Mouse (Mus musculus) embryonic fibroblast, embryonic 13.5 days (primary cell): ENCODE data around the gene Tspear. TPM values are rescaled to one million over a fixed set of nuclear protein-coding genes. Genes with fewer than 3 reads are reported as not detected.
"Not testable (repeated sequence)": the region's sequence is repeated elsewhere in the genome, so short reads cannot be mapped to it uniquely, and the experiment has no call there.

Experiments used
- H3K27ac ChIP-seq: 2 replicates; pipeline ENCODE4 v1.5.1; 2012; ENCODE audit warnings: low read length, control low read depth, inconsistent platforms; ENCODE audit not compliant: insufficient read depth
- H3K4me1 ChIP-seq: 2 replicates; pipeline ENCODE4 v1.6.1; 2011; ENCODE audit warnings: low read length; ENCODE audit not compliant: control insufficient read depth, insufficient read depth
- H3K4me3 ChIP-seq: 2 replicates; pipeline ENCODE4 v1.5.1; 2011; ENCODE audit warnings: mild to moderate bottlenecking, control low read depth, low read length; ENCODE audit not compliant: insufficient read depth
- CTCF ChIP-seq: IDR thresholded peaks from 2 replicates; pipeline ENCODE4 v1.5.1; 2011; ENCODE audit warnings: mild to moderate bottlenecking, control low read depth, low read length, moderate library complexity, borderline replicate concordance; ENCODE audit not compliant: insufficient read depth
- POLR2A ChIP-seq: IDR thresholded peaks from 2 replicates; pipeline ENCODE4 v1.6.1; 2011; ENCODE audit warnings: low read depth, mild to moderate bottlenecking, control low read depth, low read length, moderate library complexity
- polyA plus RNA-seq: library from polyadenylated mRNA; stranded (reverse); fragments of >200 nt; gene quantifications from 2 replicates; pipeline ENCODE4 v1.2.4, GENCODE M21; 2011; ENCODE audit warnings: low read depth; ENCODE audit not compliant: missing spikeins, insufficient read length

The Tspear gene
- polyA plus RNA-seq, 1 experiment, result not detected

GRCm38 (mm10) chr10:77797677-77798076, 111.3 kb downstream of the Tspear start:
- Histone ChIP-seq H3K27ac (no peak overlapping the region), H3K4me3 (no peak overlapping the region), H3K4me1 (no peaks in the 10 kb centered on the region)
- TF ChIP-seq POLR2A, result no peak

- not testable (repeated sequence) for H3K27ac ChIP-seq, H3K4me1 ChIP-seq, H3K4me3 ChIP-seq
Measured at GRCm38 (mm10) chr10:77798164-77798920, 112.0 kb downstream of the Tspear start.

DNA sequence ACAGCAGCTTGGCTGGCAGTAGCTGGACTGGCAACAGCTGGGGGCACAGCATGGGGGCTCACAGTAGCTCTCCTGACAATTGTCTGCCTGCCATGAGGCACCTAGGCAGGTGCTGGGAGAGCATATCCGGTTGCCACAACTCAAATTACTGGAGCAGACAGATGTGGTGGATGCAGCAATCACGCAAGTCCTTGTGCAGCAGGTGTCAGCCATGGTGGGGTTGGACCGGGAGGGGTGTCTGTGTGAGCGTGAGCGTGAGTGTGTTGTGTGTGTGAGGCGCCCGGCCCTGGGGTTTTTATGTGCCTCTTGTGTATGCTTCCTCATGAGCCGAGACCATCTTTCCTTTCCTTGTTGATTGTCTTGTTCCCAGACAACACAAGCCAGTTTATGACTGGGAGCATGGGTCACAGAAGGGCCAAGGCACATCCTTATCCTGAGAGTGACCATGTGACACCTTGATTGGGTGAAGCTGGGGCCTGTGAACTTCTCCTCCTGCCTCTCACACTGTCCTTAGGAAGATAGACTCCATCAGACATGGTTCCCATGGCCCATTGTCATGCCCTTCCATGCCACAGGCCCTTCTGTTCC, 112.6 kb downstream of the Tspear start, which contains the start of gene Gm19668:
Gene Gm19668 (minus strand): TSS at position 213 of the 588 bp plus-strand sequence.
- TF ChIP-seq CTCF (no peak), POLR2A (no peak)
- H3K4me1 ChIP-seq, result no peaks in the 10 kb centered on the region
- H3K4me3 ChIP-seq, result no peak within 1 kb of the TSS
- H3K27ac ChIP-seq, result no peak within 1 kb of the TSS

DNA sequence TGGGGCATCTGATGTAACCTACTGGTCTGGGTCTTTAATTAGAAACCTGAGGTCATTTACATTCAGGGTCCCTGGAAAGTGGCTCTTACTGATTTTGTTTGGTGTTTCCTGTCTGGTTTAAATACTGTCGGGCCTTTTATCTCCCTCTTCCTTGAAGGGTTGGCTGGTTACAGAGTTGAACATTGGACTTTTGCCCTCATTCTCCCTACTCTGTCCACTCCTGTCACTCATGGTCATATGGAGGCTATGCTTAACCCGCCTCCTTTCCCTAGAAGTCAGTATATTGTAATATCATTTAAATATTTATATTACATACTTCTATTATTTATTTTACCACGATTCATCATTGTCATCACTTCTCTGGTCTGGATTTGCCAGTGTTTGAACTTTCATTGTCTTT, 117.7 kb downstream of the Tspear start:
- H3K4me1 ChIP-seq, result no peaks in the 10 kb centered on the region
- H3K27ac ChIP-seq, result no peak overlapping the region
- no peak overlapping the region for H3K4me3 ChIP-seq
- no peak for TF ChIP-seq CTCF
- TF ChIP-seq POLR2A, result no peak

GRCm38 (mm10) chr10:77811743-77812142, 125.4 kb downstream of the Tspear start, which contains the start of gene Gm9507:
TSS of gene Gm9507 (minus strand) at chr10:77811843.
- Histone ChIP-seq H3K27ac (no peak within 1 kb of the TSS), H3K4me1 (no peaks in the 10 kb centered on the region), H3K4me3 (no peak within 1 kb of the TSS)
- TF ChIP-seq POLR2A, result no peak
- no peak for TF ChIP-seq CTCF

- Histone ChIP-seq H3K27ac (no peak within 1 kb of the TSS), H3K4me3 (no peak within 1 kb of the TSS), H3K4me1 (no peaks in the 10 kb centered on the region)
- TF ChIP-seq CTCF (no peak), POLR2A (no peak)
Measured at GRCm38 (mm10) chr10:77814382-77814781, 128.0 kb downstream of the Tspear start, which contains the start of gene Gm2696. TSS of gene Gm2696 (plus strand) at chr10:77814682.

DNA sequence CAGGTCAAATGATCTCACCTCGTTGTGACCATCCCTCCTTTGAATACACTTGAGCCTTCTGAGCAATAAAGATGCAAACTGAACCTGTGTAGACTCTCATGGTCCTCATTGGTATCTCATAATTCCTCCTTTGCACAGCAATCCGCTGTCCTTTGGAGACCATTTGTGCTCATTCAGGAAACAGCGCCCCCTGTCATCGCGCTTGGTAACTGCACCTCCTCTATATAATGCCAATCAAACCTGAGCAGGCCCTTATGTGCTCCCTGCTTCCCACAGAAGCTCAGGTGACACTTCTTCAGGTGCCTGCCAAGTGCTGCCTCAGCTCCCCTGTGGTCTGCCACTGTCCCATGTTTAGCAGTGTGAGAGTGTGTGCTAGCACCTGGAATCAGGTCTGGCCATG, 129.1 kb downstream of the Tspear start:
- Histone ChIP-seq H3K4me1 (no peaks in the 10 kb centered on the region), H3K27ac (no peak overlapping the region), H3K4me3 (no peak overlapping the region)
- TF ChIP-seq CTCF (peak; percentile 20; the same call in 1 of the 2 replicates), POLR2A (no peak)

- H3K27ac ChIP-seq, result no peak overlapping the region
- TF ChIP-seq CTCF, result no peak
- no peak for TF ChIP-seq POLR2A
- no peaks in the 10 kb centered on the region for H3K4me1 ChIP-seq
- H3K4me3 ChIP-seq, result no peak overlapping the region
Measured at GRCm38 (mm10) chr10:77818523-77818922, 132.2 kb downstream of the Tspear start.

GRCm38 (mm10) chr10:77819203-77819602, 132.8 kb downstream of the Tspear start:
- H3K4me3 ChIP-seq, result no peak overlapping the region
- TF ChIP-seq POLR2A, result no peak
- no peak for TF ChIP-seq CTCF
- H3K4me1 ChIP-seq, result no peaks in the 10 kb centered on the region
- H3K27ac ChIP-seq, result no peak overlapping the region

DNA sequence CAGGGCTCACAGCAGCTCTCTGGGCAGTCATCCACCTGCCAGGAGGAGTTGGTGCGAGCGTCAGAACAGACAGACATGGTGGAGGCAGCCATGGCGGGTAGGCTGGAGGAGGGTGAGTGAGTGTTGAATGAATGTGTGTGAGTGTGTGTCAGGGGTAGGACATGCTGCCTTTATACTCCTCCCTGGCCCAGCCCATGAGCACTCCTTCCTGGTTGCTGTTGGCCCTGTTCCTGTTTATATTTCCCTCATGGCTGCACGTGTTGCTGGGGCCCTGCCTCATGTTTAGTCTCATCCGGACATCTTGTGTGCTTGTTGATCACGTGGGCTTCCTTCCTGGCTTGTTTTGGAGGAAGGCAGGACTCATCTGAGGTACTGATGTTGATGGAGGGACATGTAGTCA, 140.6 kb downstream of the Tspear start, which contains the start of gene Krtap10-4:
Gene Krtap10-4 (minus strand): TSS at position 145 of the 400 bp plus-strand sequence.
- H3K4me3 ChIP-seq, result no peak within 1 kb of the TSS
- no peak for TF ChIP-seq POLR2A
- no peak for TF ChIP-seq CTCF
- no peak within 1 kb of the TSS for H3K27ac ChIP-seq
- no peaks in the 10 kb centered on the region for H3K4me1 ChIP-seq

- no peak for TF ChIP-seq CTCF
- no peak for TF ChIP-seq POLR2A
- H3K27ac ChIP-seq, result no peak within 1 kb of the TSS
- H3K4me3 ChIP-seq, result no peak within 1 kb of the TSS
- no peaks in the 10 kb centered on the region for H3K4me1 ChIP-seq
Measured at GRCm38 (mm10) chr10:77835647-77836046, 149.3 kb downstream of the Tspear start, which contains the start of gene Krtap10-10. TSS of gene Krtap10-10 (plus strand) at chr10:77835947.
